Mouse (Mus musculus) cortical plate, adult 2 months (tissue): ENCODE results near the gene Rpp14.

ENCODE experiments used
- CTCF ChIP-seq: fragments of 200-500 bp; IDR thresholded peaks from 2 replicates; pipeline ENCODE4 v1.5.1; 2011; ENCODE audit warnings: mild to moderate bottlenecking, control low read depth, low read length; ENCODE audit not compliant: insufficient read depth; ENCODE audit errors: extremely low read depth
- POLR2A ChIP-seq: fragments of 200-500 bp; IDR thresholded peaks from 2 replicates; pipeline ENCODE4 v1.6.1; 2011; ENCODE audit warnings: mild to moderate bottlenecking, low read length, control low read depth; ENCODE audit not compliant: insufficient read depth; ENCODE audit errors: extremely low read depth

- TF ChIP-seq CTCF, result no peak
- TF ChIP-seq POLR2A, result no peak
Measured at GRCm38 (mm10) chr14:8124046-8124881, 44.1 kb downstream of the Rpp14 start.
